Mouse (Mus musculus): ENCODE data around the gene Tmprss4.

The Tmprss4 gene

DNA sequence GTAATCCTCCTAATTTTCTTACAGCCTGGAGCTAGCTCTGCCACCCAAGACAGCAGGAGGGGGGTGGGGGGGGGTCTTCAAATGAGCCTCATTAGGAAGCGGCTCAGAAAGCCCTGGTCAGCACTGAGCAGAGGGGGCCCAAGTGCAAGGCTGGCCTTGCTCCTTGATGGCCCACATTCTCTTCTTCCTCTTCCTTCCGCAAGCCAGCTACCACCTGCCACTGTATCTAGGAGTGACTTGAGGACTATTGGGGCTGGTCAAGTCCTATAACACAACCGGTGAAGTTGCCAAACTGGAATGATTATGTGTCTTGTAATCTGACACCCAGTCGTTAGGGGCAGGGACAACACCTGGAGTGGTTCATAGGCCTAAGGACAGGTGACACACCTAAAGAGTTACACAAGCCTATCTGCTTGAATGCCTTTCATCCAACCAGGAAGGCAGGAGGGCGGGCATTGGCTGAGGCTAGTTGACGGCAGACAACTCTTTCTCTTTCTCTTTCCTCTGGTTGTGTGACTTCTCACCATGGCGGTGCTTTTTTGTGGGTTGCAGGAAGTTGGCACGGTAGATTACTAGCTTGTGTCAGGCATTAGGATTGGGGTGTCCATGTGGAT is at the start of gene Tmprss4:
Gene Tmprss4, minus strand, starts transcription at position 296 of the 614 bp plus-strand sequence.
- in situ Hi-C loops (cut with MboI; ENCODE audit: unreplicated experiment in 2 of 2), result loop anchor here in 1 of 2 experiments (25.0 kb wide), 1 partner anchor 558 kb away; no protein-coding TSS in a partner anchor

DNA sequence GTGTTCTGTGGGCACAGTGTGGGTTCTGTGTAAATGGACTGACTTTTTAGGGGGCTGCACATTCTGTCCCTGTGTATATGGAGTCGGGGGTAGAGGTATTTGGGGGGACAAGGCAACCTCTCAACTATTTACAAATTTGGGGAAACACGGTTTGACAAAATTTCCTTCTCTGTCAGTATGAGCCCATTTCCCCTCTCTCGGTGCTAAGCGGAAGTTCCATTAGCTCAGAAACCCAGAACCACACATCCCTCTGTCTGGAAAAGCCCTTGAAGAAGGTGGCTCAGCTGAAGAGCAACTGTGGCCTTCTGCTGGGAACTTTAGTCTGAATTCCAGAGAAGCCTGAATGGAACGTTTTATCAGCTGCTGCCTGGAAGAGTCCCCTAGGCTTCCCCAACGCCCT is 48.5 kb upstream of the Tmprss4 start:
- in situ Hi-C loops (cut with MboI; ENCODE audit: unreplicated experiment in 2 of 2), result no loop called here

GRCm38 (mm10) chr9:45251990-45252389 is 48.1 kb upstream of the Tmprss4 start:
- in situ Hi-C loops (cut with MboI; ENCODE audit: unreplicated experiment in 2 of 2), result no loop called here

DNA sequence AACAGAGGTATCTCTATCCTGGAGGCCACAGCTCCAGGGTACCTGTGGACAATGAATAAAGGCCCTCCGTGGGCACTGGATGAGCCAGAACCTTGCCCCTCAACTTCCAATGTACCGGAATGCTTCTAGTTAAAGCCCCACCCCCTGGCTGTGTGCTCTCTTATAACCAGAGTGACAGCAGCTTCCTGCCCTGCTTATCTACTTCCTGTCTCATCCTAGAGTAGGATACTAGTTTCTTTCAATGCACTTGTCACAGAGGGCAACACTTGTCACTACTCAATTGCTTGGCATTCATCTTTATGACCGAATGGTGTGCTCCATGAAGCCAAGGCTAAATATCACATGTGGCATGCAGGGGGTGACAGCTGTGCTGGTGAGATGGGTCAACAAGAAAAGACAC is 47.4 kb upstream of the Tmprss4 start:
- in situ Hi-C loops (cut with MboI; ENCODE audit: unreplicated experiment in 2 of 2), result no loop called here

- in situ Hi-C loops (cut with MboI; ENCODE audit: unreplicated experiment in 2 of 2), result no loop called here
Observed at GRCm38 (mm10) chr9:45250306-45250705, 46.4 kb upstream of the Tmprss4 start.

GRCm38 (mm10) chr9:45247536-45247935 is 43.6 kb upstream of the Tmprss4 start:
- in situ Hi-C loops (cut with MboI; ENCODE audit: unreplicated experiment in 2 of 2), result no loop called here

GRCm38 (mm10) chr9:45246060-45246459 is 42.2 kb upstream of the Tmprss4 start:
- in situ Hi-C loops (cut with MboI; ENCODE audit: unreplicated experiment in 2 of 2), result no loop called here

- in situ Hi-C loops (cut with MboI; ENCODE audit: unreplicated experiment in 2 of 2), result no loop called here
Observed at GRCm38 (mm10) chr9:45245432-45245831, 41.5 kb upstream of the Tmprss4 start.

DNA sequence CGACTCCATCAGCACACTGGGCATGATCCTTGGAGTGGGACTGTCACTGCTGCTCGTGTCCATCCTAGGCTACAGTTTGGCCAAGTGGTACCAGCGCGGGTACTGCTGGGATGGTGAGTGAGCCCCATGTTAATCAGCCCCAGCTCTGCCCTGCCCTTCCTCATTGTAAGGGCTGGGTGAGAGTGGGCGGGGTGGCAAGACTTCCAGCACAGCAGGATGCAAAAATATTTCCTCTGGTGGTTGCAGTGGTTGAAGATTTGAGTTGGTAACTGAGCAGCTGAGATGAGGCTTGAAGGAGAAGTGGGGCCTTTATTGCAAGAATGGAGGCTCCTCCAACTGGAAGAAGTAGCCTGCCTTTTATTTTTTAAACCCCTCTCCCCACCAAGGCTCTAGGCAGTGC is 37.5 kb upstream of the Tmprss4 start:
- in situ Hi-C loops (cut with MboI; ENCODE audit: unreplicated experiment in 2 of 2), result no loop called here

GRCm38 (mm10) chr9:45236744-45237143 is 32.9 kb upstream of the Tmprss4 start:
- in situ Hi-C loops (cut with MboI; ENCODE audit: unreplicated experiment in 2 of 2), result no loop called here

DNA sequence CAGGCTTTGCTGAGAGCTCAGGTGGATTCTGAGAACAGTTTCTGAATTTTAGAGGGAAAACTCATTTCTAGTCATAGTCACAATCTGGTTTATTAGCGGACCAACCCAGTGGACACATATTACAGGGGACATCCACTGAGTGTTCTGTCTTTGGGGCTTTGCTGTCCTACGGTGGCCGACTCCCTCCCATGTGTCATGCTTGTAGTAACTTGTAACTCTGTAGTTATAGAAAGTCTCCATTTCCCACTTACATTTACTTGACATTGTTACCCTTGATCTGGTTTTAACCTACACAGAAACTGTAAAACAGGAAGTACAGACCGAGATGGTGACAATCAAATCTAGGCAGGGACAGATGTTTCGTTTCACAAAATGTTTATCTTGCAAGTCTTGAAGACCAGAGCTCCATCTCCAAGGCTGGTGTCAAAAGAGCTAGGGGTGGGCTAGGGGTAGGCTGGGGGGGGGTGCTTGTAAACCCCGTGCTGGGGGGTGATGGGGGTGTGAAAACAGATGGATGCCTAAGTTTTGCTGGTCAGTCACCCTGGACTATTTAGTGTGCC is 31.9 kb upstream of the Tmprss4 start:
- in situ Hi-C loops (cut with MboI; ENCODE audit: unreplicated experiment in 2 of 2), result no loop called here

- in situ Hi-C loops (cut with MboI; ENCODE audit: unreplicated experiment in 2 of 2), result no loop called here
Observed at GRCm38 (mm10) chr9:45229359-45229758, 25.5 kb upstream of the Tmprss4 start.

GRCm38 (mm10) chr9:45221567-45221966 is 17.7 kb upstream of the Tmprss4 start:
- in situ Hi-C loops (cut with MboI; ENCODE audit: unreplicated experiment in 2 of 2), result loop anchor here (5.0 to 25.0 kb wide), 6 partner anchors 46 to 541 kb away; partner anchors contain the start of gene Il10ra (in 1 of the 2)

DNA sequence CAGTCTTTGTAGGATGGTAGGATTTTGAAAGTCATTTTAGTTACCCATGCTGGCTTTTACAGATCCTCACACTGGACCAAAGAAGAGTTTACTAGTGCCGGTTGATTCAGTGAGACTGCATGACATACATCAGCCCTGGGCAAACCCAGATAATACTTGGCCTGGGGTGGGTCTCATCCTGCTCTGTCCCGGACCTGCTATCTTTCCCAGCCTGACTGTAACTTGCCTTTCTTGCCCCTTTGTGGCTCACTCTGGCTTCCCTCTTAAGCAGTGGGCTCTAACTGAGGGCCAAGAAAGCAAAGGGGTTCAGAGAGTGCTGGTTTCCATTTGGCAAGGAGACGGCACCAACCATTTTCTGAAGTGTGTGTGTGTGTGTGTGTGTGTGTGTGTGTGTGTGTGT is 15.8 kb upstream of the Tmprss4 start:
- in situ Hi-C loops (cut with MboI; ENCODE audit: unreplicated experiment in 2 of 2), result loop anchor here (5.0 to 25.0 kb wide), 6 partner anchors 48 to 543 kb away; partner anchors contain the start of gene Il10ra (in 1 of the 2)

DNA sequence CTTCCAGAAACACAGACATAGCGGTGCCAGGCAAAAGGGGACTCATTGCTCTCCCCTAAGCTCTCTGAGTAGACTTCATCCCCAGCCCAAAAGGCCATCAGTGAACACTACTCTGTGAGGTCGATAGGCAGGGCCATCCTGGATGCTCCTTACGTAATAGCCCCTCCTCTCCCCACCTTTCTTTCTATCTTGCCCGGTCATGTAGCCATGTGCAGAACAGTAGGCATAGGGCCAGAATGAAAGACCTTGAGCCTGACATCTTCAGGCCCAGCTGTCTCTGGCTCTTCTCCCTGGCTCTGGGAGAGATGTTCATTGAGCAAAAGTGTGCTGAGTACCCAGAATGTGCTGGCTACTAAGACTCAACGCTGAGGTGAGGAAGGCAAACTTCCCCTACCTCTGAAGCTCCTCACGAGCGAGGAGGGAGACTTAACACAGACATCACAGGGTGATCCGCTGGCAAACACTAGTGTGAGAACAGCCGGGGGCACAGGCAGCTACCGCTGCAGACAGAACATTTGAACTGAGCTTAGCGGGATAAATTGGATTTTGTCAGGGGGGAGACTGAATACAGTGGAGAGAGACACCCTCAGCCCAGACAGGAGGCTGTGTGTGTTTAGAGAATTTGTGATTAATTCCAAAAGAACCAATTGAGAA is 11.8 kb upstream of the Tmprss4 start:
- in situ Hi-C loops (cut with MboI; ENCODE audit: unreplicated experiment in 2 of 2), result loop anchor here in 1 of 2 experiments (25.0 kb wide), 1 partner anchor 547 kb away; no protein-coding TSS in a partner anchor

DNA sequence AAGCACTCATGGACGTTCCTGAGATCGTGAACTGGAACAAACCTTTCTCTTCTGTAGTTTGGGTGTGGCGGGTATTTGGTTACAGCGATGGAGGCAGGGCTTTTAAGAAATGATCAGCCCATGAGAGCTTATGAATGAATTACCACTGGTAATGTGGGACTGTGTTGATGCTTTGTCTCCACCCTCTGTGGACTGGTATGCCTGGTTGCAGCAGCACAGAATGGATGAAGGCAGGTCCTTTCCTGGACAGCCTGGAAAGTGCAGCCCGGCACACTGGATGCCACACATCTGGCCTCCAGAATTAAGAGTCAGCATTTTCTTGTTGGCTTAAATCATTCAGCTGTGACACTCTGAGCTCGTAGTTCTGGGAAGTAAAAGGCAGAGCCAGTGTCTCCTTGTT is 8.1 kb upstream of the Tmprss4 start:
- in situ Hi-C loops (cut with MboI; ENCODE audit: unreplicated experiment in 2 of 2), result loop anchor here in 1 of 2 experiments (25.0 kb wide), 1 partner anchor 550 kb away; no protein-coding TSS in a partner anchor

DNA sequence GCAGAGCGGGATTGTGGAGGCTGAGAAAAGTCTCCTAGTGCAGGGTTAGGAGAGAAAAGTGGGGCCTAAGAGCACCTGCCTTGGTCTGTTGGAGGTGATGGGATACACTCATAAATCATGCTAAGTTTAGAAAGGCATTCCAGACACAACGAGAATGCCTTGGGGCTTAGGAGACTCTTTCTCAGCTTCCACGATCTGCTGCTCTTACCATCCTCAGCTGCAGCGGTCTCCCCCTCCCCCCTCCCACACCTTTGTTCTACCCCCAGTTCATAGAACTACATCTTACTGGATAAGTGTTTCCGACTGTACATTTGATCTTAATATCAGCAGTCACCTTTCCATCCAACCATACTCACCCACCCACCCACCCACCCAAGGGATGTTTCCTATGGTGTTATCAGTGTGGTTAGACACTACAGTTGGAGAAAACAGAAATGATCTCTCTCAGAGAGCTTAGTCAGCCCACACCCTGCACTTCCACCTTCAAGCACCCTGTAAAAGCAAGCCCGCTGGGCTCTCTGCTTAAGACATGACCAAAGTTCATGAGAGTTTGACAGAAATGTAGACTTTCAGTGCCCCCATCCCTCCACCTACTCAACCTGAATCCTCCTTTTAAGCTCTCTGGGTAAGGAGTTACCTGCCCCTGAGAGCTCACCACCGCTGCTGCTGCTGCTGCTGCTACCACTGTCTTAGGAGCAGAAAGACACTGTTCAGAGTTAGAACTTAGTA is 3.3 kb upstream of the Tmprss4 start:
- in situ Hi-C loops (cut with MboI; ENCODE audit: unreplicated experiment in 2 of 2), result loop anchor here in 1 of 2 experiments (25.0 kb wide), 1 partner anchor 555 kb away; no protein-coding TSS in a partner anchor

DNA sequence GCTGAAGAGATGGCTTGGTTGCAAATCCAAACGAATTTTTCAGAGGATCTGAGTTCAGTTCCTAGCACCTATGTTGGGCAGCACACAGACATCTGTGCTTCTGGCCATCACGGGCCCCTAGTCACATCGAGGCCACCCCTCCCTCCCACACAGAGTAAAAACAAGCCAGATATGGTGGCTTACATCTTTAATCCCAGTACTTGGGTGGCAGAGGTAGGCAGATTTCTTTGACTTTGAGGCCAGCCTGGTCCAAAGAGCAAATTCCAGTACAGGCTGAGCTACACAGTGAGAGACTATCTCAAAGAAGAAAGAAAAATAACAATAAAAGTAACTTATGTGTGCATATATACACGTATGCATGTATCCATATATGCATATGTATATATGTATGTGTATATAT is 2.2 kb upstream of the Tmprss4 start:
- in situ Hi-C loops (cut with MboI; ENCODE audit: unreplicated experiment in 2 of 2), result loop anchor here in 1 of 2 experiments (25.0 kb wide), 1 partner anchor 556 kb away; no protein-coding TSS in a partner anchor

- in situ Hi-C loops (cut with MboI; ENCODE audit: unreplicated experiment in 2 of 2), result loop anchor here in 1 of 2 experiments (25.0 kb wide), 1 partner anchor 557 kb away; no protein-coding TSS in a partner anchor
Observed at GRCm38 (mm10) chr9:45205143-45205542, 1.3 kb upstream of the Tmprss4 start.

- in situ Hi-C loops (cut with MboI; ENCODE audit: unreplicated experiment in 2 of 2), result loop anchor here in 1 of 2 experiments (25.0 kb wide), 1 partner anchor 560 kb away; no protein-coding TSS in a partner anchor
Observed at GRCm38 (mm10) chr9:45202021-45202798, 1.7 kb downstream of the Tmprss4 start.
